Mouse (Mus musculus): ENCODE results near the gene Insm2.
A peak's percentile ranks its signal among the peaks of the same experiment; 100 is the strongest.
"Not testable (repeated sequence)": the region's sequence is repeated elsewhere in the genome, so short reads cannot be mapped to it uniquely, and the experiment has no call there.

Gene Insm2

GRCm38 (mm10) chr12:55598887-55599561, at the start of gene Insm2:
Gene Insm2 (plus strand): TSS chr12:55599427.
- DNase-seq (ENCODE audit: low spot score) = peak; percentile 9

GRCm38 (mm10) chr12:55554901-55555300, 44.3 kb upstream of the Insm2 start:
- not testable (repeated sequence) for DNase-seq (ENCODE audit: low spot score)

GRCm38 (mm10) chr12:55557866-55558265, 41.4 kb upstream of the Insm2 start:
- no peak for DNase-seq (ENCODE audit: low spot score)

GRCm38 (mm10) chr12:55559184-55559855, 39.9 kb upstream of the Insm2 start:
- no peak for DNase-seq (ENCODE audit: low spot score)

GRCm38 (mm10) chr12:55560025-55560690, 39.1 kb upstream of the Insm2 start:
- DNase-seq (ENCODE audit: low spot score) = peak; percentile 79

GRCm38 (mm10) chr12:55563742-55564141, 35.5 kb upstream of the Insm2 start:
- DNase-seq (ENCODE audit: low spot score) = no peak

GRCm38 (mm10) chr12:55564187-55564963, 34.9 kb upstream of the Insm2 start:
- no peak for DNase-seq (ENCODE audit: low spot score)

GRCm38 (mm10) chr12:55565206-55565605, 34.0 kb upstream of the Insm2 start, which contains the start of gene Aldoart2:
Gene Aldoart2 (plus strand): TSS chr12:55565239.
- DNase-seq (ENCODE audit: low spot score) = no peak

- DNase-seq (ENCODE audit: low spot score) = no peak
Observed at GRCm38 (mm10) chr12:55565867-55566266, 33.4 kb upstream of the Insm2 start.

- no peak for DNase-seq (ENCODE audit: low spot score)
Observed at GRCm38 (mm10) chr12:55566837-55567236, 32.4 kb upstream of the Insm2 start.

GRCm38 (mm10) chr12:55568466-55568865, 30.8 kb upstream of the Insm2 start:
- no peak for DNase-seq (ENCODE audit: low spot score)

GRCm38 (mm10) chr12:55569676-55570075, 29.6 kb upstream of the Insm2 start:
- DNase-seq (ENCODE audit: low spot score) = no peak

GRCm38 (mm10) chr12:55570646-55571045, 28.6 kb upstream of the Insm2 start:
- DNase-seq (ENCODE audit: low spot score) = no peak

GRCm38 (mm10) chr12:55571181-55571580, 28.0 kb upstream of the Insm2 start:
- DNase-seq (ENCODE audit: low spot score) = no peak

GRCm38 (mm10) chr12:55571661-55572060, 27.6 kb upstream of the Insm2 start:
- no peak for DNase-seq (ENCODE audit: low spot score)

GRCm38 (mm10) chr12:55573089-55573488, 26.1 kb upstream of the Insm2 start:
- no peak for DNase-seq (ENCODE audit: low spot score)

GRCm38 (mm10) chr12:55573794-55574193, 25.4 kb upstream of the Insm2 start:
- no peak for DNase-seq (ENCODE audit: low spot score)

GRCm38 (mm10) chr12:55586936-55587335, 12.3 kb upstream of the Insm2 start:
- DNase-seq (ENCODE audit: low spot score) = not testable (repeated sequence)

- no peak for DNase-seq (ENCODE audit: low spot score)
Observed at GRCm38 (mm10) chr12:55598537-55598886, 715 bp upstream of the Insm2 start.

GRCm38 (mm10) chr12:55599639-55600502, 644 bp downstream of the Insm2 start:
- DNase-seq (ENCODE audit: low spot score) = peak; percentile 61

- DNase-seq (ENCODE audit: low spot score) = no peak
Observed at GRCm38 (mm10) chr12:55600503-55600994, 1.3 kb downstream of the Insm2 start.
